ENCODE assay signal across 23 mouse cellular contexts in the genomic region with DNA sequence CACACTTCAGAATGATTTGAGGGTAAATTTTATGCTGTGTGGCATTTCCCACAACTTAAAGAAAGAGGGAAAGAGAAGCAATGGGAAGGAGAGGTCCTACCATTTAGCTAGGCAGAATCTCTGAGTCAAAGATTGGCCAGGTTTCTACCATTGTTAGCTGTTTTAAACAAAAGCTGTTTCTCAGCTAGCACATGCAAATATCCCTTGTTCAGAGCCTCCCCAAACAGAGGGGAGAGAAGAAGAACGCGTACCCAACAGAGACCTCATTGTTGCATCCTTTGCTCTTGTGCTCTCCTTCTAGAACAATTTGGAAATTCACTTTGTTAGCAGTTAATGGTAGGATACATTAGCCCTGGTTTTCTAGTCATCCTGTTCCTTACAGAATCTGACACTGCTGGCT.
DNase-seq lines count a peak whose midpoint lies in the region; TF ChIP-seq lines count a peak whose summit lies in the region.
"Had no signal": no experiment of that assay in that cellular context is flagged by ENCODE, and none has a peak within 500 bp of the region (broad histone marks: within the 10 kb centered on the region; RNA-seq: fewer than 3 reads in every experiment).

No protein-coding gene starts in this region.

- DNase-seq in layer of hippocampus, adult 2 months (ENCODE audit: low spot score in 2 of 2): no peak
- DNase-seq in layer of hippocampus, postnatal 36 days: no peak
- peak; percentile 51 for DNase-seq in layer of hippocampus, adult 9-11 months
- DNase-seq in layer of hippocampus, postnatal 10 days (ENCODE audit: low spot score in 2 of 2): no peak
- peak; percentile 15 for DNase-seq in right cerebral cortex, adult 18-20 months
- no peak for DNase-seq in right cerebral cortex, postnatal 36 days (ENCODE audit: low spot score in 2 of 2)
- DNase-seq in telencephalon, adult 2 months (ENCODE audit: low read depth, low spot score): peak; percentile 72
- DNase-seq in forebrain, embryonic 10.5 days (ENCODE audit: extremely low spot score, low spot score): no peak
- DNase-seq: adrenal gland, adult 2 months; adrenal gland, postnatal 10 days; adrenal gland, postnatal 25 days; cerebellum, adult 11-12 months; cerebellum, adult 2 months; cerebellum, adult 9-10 months; cerebellum, postnatal 10 days; cerebellum, postnatal 25 days; embryo, embryonic 11 days; forebrain, postnatal 0 days had no signal

- no peaks in the 10 kb centered on the region for H3K9me3 ChIP-seq in forebrain, embryonic 10.5 days
- H3K9me3 ChIP-seq: embryonic facial prominence, embryonic 13.5 days; embryonic facial prominence, embryonic 15.5 days; forebrain, embryonic 13.5 days; forebrain, embryonic 15.5 days had no signal

- TF ChIP-seq CTCF in layer of hippocampus, adult 2 months (conservative IDR thresholded peaks at IDR 0.05): no peak

- H3K4me3 ChIP-seq in layer of hippocampus, adult 2 months: no peak overlapping the region
- no peak overlapping the region for H3K4me3 ChIP-seq in forebrain, embryonic 10.5 days
- H3K4me3 ChIP-seq: embryonic facial prominence, embryonic 13.5 days; embryonic facial prominence, embryonic 15.5 days; erythroblast, embryonic 14.5 days; forebrain, embryonic 13.5 days; forebrain, embryonic 15.5 days had no signal

- H3K27ac ChIP-seq in layer of hippocampus, adult 2 months: peak overlapping the region; percentile 72
- H3K27ac ChIP-seq in forebrain, embryonic 10.5 days: no peak overlapping the region
- H3K27ac ChIP-seq: embryonic facial prominence, embryonic 13.5 days; embryonic facial prominence, embryonic 15.5 days; forebrain, embryonic 13.5 days; forebrain, embryonic 15.5 days had no signal

- H3K27me3 ChIP-seq in forebrain, embryonic 10.5 days (ENCODE audit: poor library complexity, severe bottlenecking): no peaks in the 10 kb centered on the region
- H3K27me3 ChIP-seq: embryonic facial prominence, embryonic 13.5 days; embryonic facial prominence, embryonic 15.5 days; forebrain, embryonic 13.5 days; forebrain, embryonic 15.5 days had no signal

- WGBS in forebrain, embryonic 10.5 days: 77% methylated on average over 2 of the region's 2 CpGs

- H3K36me3 ChIP-seq in forebrain, embryonic 10.5 days (replicated peaks): no peaks in the 10 kb centered on the region
- H3K36me3 ChIP-seq: embryonic facial prominence, embryonic 13.5 days; embryonic facial prominence, embryonic 15.5 days; forebrain, embryonic 15.5 days had no signal

- peaks cover 16% of the 10 kb centered on the region for H3K4me1 ChIP-seq in forebrain, embryonic 10.5 days

Comparison
In these comparisons a context has a peak if more than half of its experiments do, and no peak if none do; other contexts are left out.
1. DNase-seq: peak in layer of hippocampus, adult 9-11 months (single experiment), right cerebral cortex, adult 18-20 months (single experiment) and telencephalon, adult 2 months (single experiment); none in layer of hippocampus, adult 2 months (0 of 2), layer of hippocampus, postnatal 36 days (0 of 2), layer of hippocampus, postnatal 10 days (0 of 2), right cerebral cortex, postnatal 36 days (0 of 2) and forebrain, embryonic 10.5 days (single experiment).